Mouse (Mus musculus) cerebellum, postnatal 10 days (tissue): Measurements from ENCODE around the gene Dhtkd1.
"Not testable (repeated sequence)": the region's sequence is repeated elsewhere in the genome, so short reads cannot be mapped to it uniquely, and the experiment has no call there.

Source experiments
- DNase-seq, 2 experiments: peaks; one replicate each; pipeline ENCODE4 v3.0.0; 2021; ENCODE audit warnings: mixed read lengths in 2 of 2

The Dhtkd1 gene

GRCm38 (mm10) chr2:5942416-5943032 lies at the start of gene Dhtkd1:
Gene Dhtkd1, minus strand, starts transcription at chr2:5942792.
- DNase-seq = peak; percentile 81 to 82

GRCm38 (mm10) chr2:5977532-5977931 lies 34.9 kb upstream of the Dhtkd1 start:
- no peak for DNase-seq

GRCm38 (mm10) chr2:5970629-5971028 lies 28.0 kb upstream of the Dhtkd1 start:
- DNase-seq = not testable (repeated sequence)

GRCm38 (mm10) chr2:5965972-5966371 lies 23.4 kb upstream of the Dhtkd1 start:
- no peak for DNase-seq

- DNase-seq = not testable (repeated sequence)
These were observed 21.1 kb upstream of the Dhtkd1 start for GRCm38 (mm10) chr2:5963729-5964128.

GRCm38 (mm10) chr2:5962265-5962664 lies 19.7 kb upstream of the Dhtkd1 start:
- no peak for DNase-seq

- peak in 1 of 2 experiments; percentile 10 for DNase-seq
These were observed 15.1 kb upstream of the Dhtkd1 start for GRCm38 (mm10) chr2:5957705-5958104.

GRCm38 (mm10) chr2:5951621-5952211 lies 9.1 kb upstream of the Dhtkd1 start:
- DNase-seq = no peak

- peak; percentile 99 for DNase-seq
These were observed 8.4 kb upstream of the Dhtkd1 start, which contains the start of gene Upf2 for GRCm38 (mm10) chr2:5950766-5951595. Gene Upf2, plus strand, starts transcription at chr2:5951469.

- peak; percentile 50 to 63 for DNase-seq
These were observed 7.7 kb upstream of the Dhtkd1 start for GRCm38 (mm10) chr2:5950305-5950704.

GRCm38 (mm10) chr2:5949821-5950220 lies 7.2 kb upstream of the Dhtkd1 start:
- not testable (repeated sequence) for DNase-seq

GRCm38 (mm10) chr2:5948964-5949363 lies 6.4 kb upstream of the Dhtkd1 start:
- DNase-seq = no peak

- no peak for DNase-seq
These were observed 4.3 kb upstream of the Dhtkd1 start for GRCm38 (mm10) chr2:5946876-5947275.

GRCm38 (mm10) chr2:5945629-5946028 lies 3.0 kb upstream of the Dhtkd1 start:
- no peak for DNase-seq

- DNase-seq = no peak
These were observed 479 bp upstream of the Dhtkd1 start for GRCm38 (mm10) chr2:5943071-5943470.

- DNase-seq = peak; percentile 19 to 23
These were observed 654 bp downstream of the Dhtkd1 start for GRCm38 (mm10) chr2:5941861-5942415.

- no peak for DNase-seq
These were observed 1.7 kb downstream of the Dhtkd1 start for GRCm38 (mm10) chr2:5940936-5941335.

- DNase-seq = no peak
These were observed 2.7 kb downstream of the Dhtkd1 start for GRCm38 (mm10) chr2:5939911-5940310.

GRCm38 (mm10) chr2:5939319-5939718 lies 3.3 kb downstream of the Dhtkd1 start:
- DNase-seq = no peak

- no peak for DNase-seq
These were observed 6.0 kb downstream of the Dhtkd1 start for GRCm38 (mm10) chr2:5936550-5936949.

- DNase-seq = no peak
These were observed 6.5 kb downstream of the Dhtkd1 start for GRCm38 (mm10) chr2:5936068-5936467.

GRCm38 (mm10) chr2:5934936-5935335 lies 7.7 kb downstream of the Dhtkd1 start:
- no peak for DNase-seq

- no peak for DNase-seq
These were observed 10.7 kb downstream of the Dhtkd1 start for GRCm38 (mm10) chr2:5931938-5932337.
